Mouse (Mus musculus) CH12.LX (cell line): Measurements from ENCODE around the gene Spaca6.

Experiments used
- BHLHE40 ChIP-seq: IDR thresholded peaks from 2 replicates; pipeline ENCODE4 v1.6.1; 2011; ENCODE audit warnings: mild to moderate bottlenecking, low read depth, low read length, improper control_type of control experiment
- CTCF ChIP-seq, 2 experiments: IDR thresholded peaks in 1 of 2; conservative IDR thresholded peaks in 1 of 2; 2 replicates each; pipeline ENCODE4 v1.5.1; 2011 to 2012; ENCODE audit warnings: low read depth in 2 of 2, low read length in 2 of 2, improper control_type of control experiment in 1 of 2, inconsistent platforms in 1 of 2, mild to moderate bottlenecking in 1 of 2, moderate library complexity in 1 of 2
- EP300 ChIP-seq: IDR thresholded peaks from 2 replicates; pipeline ENCODE4 v1.6.1; 2011; ENCODE audit warnings: low read length, improper control_type of control experiment
- GABPA ChIP-seq: IDR thresholded peaks from 2 replicates; pipeline ENCODE4 v1.6.1; 2012; ENCODE audit warnings: low read depth, low read length, improper control_type of control experiment, inconsistent platforms; ENCODE audit not compliant: insufficient replicate concordance
- NELFE ChIP-seq: IDR thresholded peaks from 2 replicates; pipeline ENCODE4 v1.6.1; 2011; ENCODE audit warnings: low read depth, low read length, improper control_type of control experiment
- NRF1 ChIP-seq: IDR thresholded peaks from 2 replicates; pipeline ENCODE4 v1.6.1; 2014; ENCODE audit warnings: low read depth, mild to moderate bottlenecking, inconsistent platforms, low read length, improper control_type of control experiment, moderate library complexity
- POLR2A ChIP-seq: IDR thresholded peaks from 2 replicates; pipeline ENCODE4 v1.6.1; 2011; ENCODE audit warnings: low read depth, mild to moderate bottlenecking, improper control_type of control experiment, low read length
- SMC3 ChIP-seq: IDR thresholded peaks from 2 replicates; pipeline ENCODE4 v1.6.1; 2011; ENCODE audit warnings: low read depth, low read length, improper control_type of control experiment
- USF1 ChIP-seq: IDR thresholded peaks from 2 replicates; pipeline ENCODE4 v1.6.1; 2014; ENCODE audit warnings: low read depth, mild to moderate bottlenecking, inconsistent platforms, low read length, improper control_type of control experiment
- USF2 ChIP-seq: conservative IDR thresholded peaks from 2 replicates; pipeline ENCODE4 v1.6.1; 2011; ENCODE audit warnings: low read depth, low read length, improper control_type of control experiment
- ZNF384 ChIP-seq: IDR thresholded peaks from 2 replicates; pipeline ENCODE4 v1.6.1; 2012; ENCODE audit warnings: low read depth, low read length, improper control_type of control experiment, inconsistent platforms

DNA sequence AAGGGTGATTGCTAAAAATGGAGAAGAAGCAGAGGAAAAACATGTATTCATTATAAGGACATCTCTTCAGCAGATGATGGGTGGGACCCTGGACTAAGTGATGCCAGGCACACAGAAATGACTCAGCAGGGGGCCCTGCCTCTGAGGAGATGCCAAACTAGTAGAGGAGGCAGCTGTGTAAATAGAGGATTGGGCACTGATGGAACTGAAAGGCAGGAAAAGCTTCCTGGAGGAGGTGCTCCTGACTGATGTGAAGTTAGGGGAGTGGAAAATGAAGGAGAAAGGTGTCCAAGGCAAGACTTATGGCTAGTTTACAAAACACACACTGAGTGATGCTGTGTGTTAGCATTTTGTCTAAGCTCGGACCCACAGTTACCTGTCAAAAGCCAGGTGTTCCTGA, 30.5 kb downstream of the Spaca6 start:
- TF ChIP-seq POLR2A = no peak
- no peak for TF ChIP-seq CTCF (conservative IDR thresholded peaks at IDR 0.05 in 1 of 2, IDR thresholded peaks at IDR 0.05 in 1 of 2; ENCODE audit: low read depth in 2 of 2, low read length in 2 of 2)
- TF ChIP-seq SMC3 = no peak
- TF ChIP-seq GABPA = no peak
- no peak for TF ChIP-seq NELFE
- TF ChIP-seq NRF1 = no peak
- TF ChIP-seq BHLHE40 = no peak
- TF ChIP-seq EP300 = no peak
- TF ChIP-seq USF1 = no peak
- no peak for TF ChIP-seq USF2
- no peak for TF ChIP-seq ZNF384
